Mouse (Mus musculus) spleen, postnatal 14 days (tissue): ENCODE measurements around the gene Wnt5a.

Source experiments
- DNase-seq, 2 experiments: peaks; one replicate each; pipeline ENCODE4 v3.0.0; 2021 to 2022; ENCODE audit warnings: low spot score in 2 of 2

The Wnt5a gene

GRCm38 (mm10) chr14:28509441-28510340 is 5.1 kb downstream of the Wnt5a start:
- no peak for DNase-seq

GRCm38 (mm10) chr14:28510341-28511028 is 5.9 kb downstream of the Wnt5a start:
- DNase-seq = no peak

GRCm38 (mm10) chr14:28511029-28511651 is 6.6 kb downstream of the Wnt5a start:
- no peak for DNase-seq

- DNase-seq = no peak
Measured at GRCm38 (mm10) chr14:28512805-28513590, 8.4 kb downstream of the Wnt5a start.

GRCm38 (mm10) chr14:28514171-28514570 is 9.6 kb downstream of the Wnt5a start:
- no peak for DNase-seq

GRCm38 (mm10) chr14:28515331-28515730 is 10.8 kb downstream of the Wnt5a start:
- no peak for DNase-seq

- no peak for DNase-seq
Measured at GRCm38 (mm10) chr14:28517631-28518560, 13.3 kb downstream of the Wnt5a start.

- no peak for DNase-seq
Measured at GRCm38 (mm10) chr14:28521106-28521505, 16.6 kb downstream of the Wnt5a start.

GRCm38 (mm10) chr14:28522611-28523010 is 18.1 kb downstream of the Wnt5a start:
- DNase-seq = no peak

- no peak for DNase-seq
Measured at GRCm38 (mm10) chr14:28525566-28525965, 21.0 kb downstream of the Wnt5a start.

GRCm38 (mm10) chr14:28528151-28528685 is 23.7 kb downstream of the Wnt5a start:
- DNase-seq = no peak

- DNase-seq = no peak
Measured at GRCm38 (mm10) chr14:28531531-28531930, 27.0 kb downstream of the Wnt5a start.

- no peak for DNase-seq
Measured at GRCm38 (mm10) chr14:28532943-28533342, 28.4 kb downstream of the Wnt5a start.

GRCm38 (mm10) chr14:28533876-28534275 is 29.3 kb downstream of the Wnt5a start:
- no peak for DNase-seq

- no peak for DNase-seq
Measured at GRCm38 (mm10) chr14:28535814-28536213, 31.3 kb downstream of the Wnt5a start.

GRCm38 (mm10) chr14:28539577-28539976 is 35.0 kb downstream of the Wnt5a start:
- DNase-seq = no peak

GRCm38 (mm10) chr14:28542117-28542741 is 37.7 kb downstream of the Wnt5a start:
- DNase-seq = no peak

- DNase-seq = no peak
Measured at GRCm38 (mm10) chr14:28561861-28562260, 57.3 kb downstream of the Wnt5a start.
